Mouse (Mus musculus): ENCODE measurements around the gene Mybpc1.

- no peak for TF ChIP-seq CTCF (IDR thresholded peaks at IDR 0.05; ENCODE audit: borderline replicate concordance, control insufficient read depth, extremely low read depth, insufficient read depth, low read length, poor library complexity)
- no peak for TF ChIP-seq POLR2A (IDR thresholded peaks at IDR 0.05; ENCODE audit: control insufficient read depth, extremely low read depth, insufficient read depth, low read length, poor library complexity)
Observed at GRCm38 (mm10) chr10:88574115-88574635, 30.8 kb downstream of the Mybpc1 start.

All from thymus, adult 2 months (tissue).